Mouse (Mus musculus) embryo, embryonic 11.5 days (tissue): Measurements from ENCODE around the gene Sec14l2.
A peak's percentile ranks its signal among the peaks of the same experiment; 100 is the strongest.

Experiments
- DNase-seq: peaks from one replicate; pipeline ENCODE4 v3.0.0-alpha.2; 2012; ENCODE audit warnings: low read depth, low spot score

Gene Sec14l2

GRCm38 (mm10) chr11:4099447-4099846 lies 23.8 kb downstream of the Sec14l2 start:
- no peak for DNase-seq

GRCm38 (mm10) chr11:4098816-4099215 lies 24.4 kb downstream of the Sec14l2 start:
- no peak for DNase-seq

- DNase-seq, result no peak
Measured at GRCm38 (mm10) chr11:4098120-4098519, 25.1 kb downstream of the Sec14l2 start.

GRCm38 (mm10) chr11:4097091-4097621 lies 26.1 kb downstream of the Sec14l2 start:
- no peak for DNase-seq

GRCm38 (mm10) chr11:4096054-4096984 lies 26.9 kb downstream of the Sec14l2 start:
- DNase-seq, result peak; percentile 98

GRCm38 (mm10) chr11:4095171-4096053 lies 27.8 kb downstream of the Sec14l2 start, which contains the start of gene Mtfp1:
TSS of gene Mtfp1 (minus strand) at chr11:4095445.
- no peak for DNase-seq

- DNase-seq, result peak; percentile 48
Measured at GRCm38 (mm10) chr11:4094378-4095170, 28.6 kb downstream of the Sec14l2 start.

- no peak for DNase-seq
Measured at GRCm38 (mm10) chr11:4093459-4094377, 29.5 kb downstream of the Sec14l2 start.

- no peak for DNase-seq
Measured at GRCm38 (mm10) chr11:4087267-4087666, 35.9 kb downstream of the Sec14l2 start.

- no peak for DNase-seq
Measured at GRCm38 (mm10) chr11:4086246-4086645, 37.0 kb downstream of the Sec14l2 start.

GRCm38 (mm10) chr11:4083316-4084078 lies 39.7 kb downstream of the Sec14l2 start:
- peak; percentile 65 for DNase-seq

- peak; percentile 53 for DNase-seq
Measured at GRCm38 (mm10) chr11:4080219-4080618, 43.0 kb downstream of the Sec14l2 start.

- DNase-seq, result no peak
Measured at GRCm38 (mm10) chr11:4078267-4078933, 44.8 kb downstream of the Sec14l2 start.

- peak; percentile 55 for DNase-seq
Measured at GRCm38 (mm10) chr11:4076633-4077032, 46.6 kb downstream of the Sec14l2 start.

- no peak for DNase-seq
Measured at GRCm38 (mm10) chr11:4069664-4070063, 53.6 kb downstream of the Sec14l2 start.

- no peak for DNase-seq
Measured at GRCm38 (mm10) chr11:4064627-4065122, 58.5 kb downstream of the Sec14l2 start, which contains the start of gene Sec14l3. TSS of gene Sec14l3 (plus strand) at chr11:4064841.

GRCm38 (mm10) chr11:4062981-4063380 lies 60.2 kb downstream of the Sec14l2 start:
- DNase-seq, result no peak

GRCm38 (mm10) chr11:4062523-4062922 lies 60.7 kb downstream of the Sec14l2 start:
- DNase-seq, result no peak
